Mouse (Mus musculus) natural killer cell, adult 2 months (primary cell): ENCODE measurements at regions not wholly inside any gene's neighbourhood (a gene's known extent, or its start where the extent isn't known, plus 50 kb on each side); places are given as distances from the start of the nearest gene placed in this dataset.

ENCODE experiments used
- DNase-seq, 2 experiments: peaks; one replicate each; pipeline ENCODE4 v3.0.0; 2022; ENCODE audit warnings: low spot score in 2 of 2

DNA sequence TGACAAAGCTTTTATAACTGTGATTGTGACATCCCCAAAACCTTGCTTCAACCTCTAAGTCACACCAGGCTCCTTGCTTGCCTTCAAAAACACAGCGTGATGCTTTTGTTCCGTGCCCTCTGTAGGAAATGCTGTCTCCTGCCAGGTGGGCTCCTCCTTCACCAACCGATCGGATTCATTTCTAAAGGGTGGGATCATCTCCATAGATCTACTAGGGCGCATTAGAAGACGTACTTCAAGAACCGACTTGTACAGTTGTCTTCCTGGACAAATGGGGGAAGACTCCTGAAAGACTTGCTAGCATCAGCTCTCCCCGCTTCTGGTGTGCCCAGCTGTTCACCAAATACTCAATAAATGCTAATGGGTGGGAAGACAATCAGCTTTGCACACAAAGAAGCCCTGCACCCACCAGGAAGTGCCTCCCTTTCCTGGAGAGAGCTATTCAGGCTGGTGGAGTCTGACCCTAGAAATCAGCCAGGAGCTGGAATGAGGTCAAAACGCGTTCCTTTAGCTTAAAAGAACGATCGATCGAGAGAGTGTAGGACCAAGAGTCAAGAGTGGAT, 53.0 kb downstream of the Hoxa1 start:
- no peak for DNase-seq

DNA sequence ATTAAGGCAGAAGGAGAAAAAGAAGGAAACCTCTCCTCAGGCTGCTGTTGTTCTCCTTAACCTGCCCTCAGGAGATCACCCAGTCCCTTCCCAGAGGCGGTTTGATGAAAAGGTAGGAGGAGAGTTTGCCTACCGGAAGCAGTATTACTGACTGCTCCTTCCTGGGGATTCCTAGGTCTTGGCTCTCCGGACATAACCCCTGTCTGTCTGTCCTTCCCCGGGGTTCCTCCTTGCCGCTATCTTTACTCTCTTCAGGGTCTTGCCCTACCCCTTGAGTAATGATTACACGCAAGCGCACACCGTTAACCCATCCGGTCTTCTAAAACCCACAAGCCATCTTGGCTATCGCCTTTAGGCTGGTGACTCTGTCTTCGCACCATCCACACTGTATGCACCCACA, 54.0 kb downstream of the Hoxa1 start:
- no peak for DNase-seq

DNA sequence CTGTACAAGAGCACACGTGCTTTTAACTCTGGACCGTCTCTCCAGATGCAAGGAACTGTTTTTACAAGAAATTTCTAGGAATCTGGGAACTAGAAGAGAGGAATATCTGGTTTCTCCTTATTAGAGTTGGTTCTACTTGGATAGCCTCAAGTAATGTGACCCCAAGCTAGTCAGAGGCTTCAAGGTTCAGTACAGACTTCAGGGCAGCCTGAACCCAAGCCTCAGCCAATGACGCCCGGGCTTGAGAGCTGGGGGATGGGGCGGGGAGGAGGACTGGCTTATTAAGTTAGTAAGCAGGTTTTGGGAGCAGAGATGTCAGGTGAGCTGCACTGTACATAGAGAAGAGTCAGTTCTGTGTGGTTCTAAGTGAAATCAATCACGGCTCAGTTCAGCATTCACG, 54.5 kb downstream of the Hoxa1 start:
- DNase-seq = no peak

DNA sequence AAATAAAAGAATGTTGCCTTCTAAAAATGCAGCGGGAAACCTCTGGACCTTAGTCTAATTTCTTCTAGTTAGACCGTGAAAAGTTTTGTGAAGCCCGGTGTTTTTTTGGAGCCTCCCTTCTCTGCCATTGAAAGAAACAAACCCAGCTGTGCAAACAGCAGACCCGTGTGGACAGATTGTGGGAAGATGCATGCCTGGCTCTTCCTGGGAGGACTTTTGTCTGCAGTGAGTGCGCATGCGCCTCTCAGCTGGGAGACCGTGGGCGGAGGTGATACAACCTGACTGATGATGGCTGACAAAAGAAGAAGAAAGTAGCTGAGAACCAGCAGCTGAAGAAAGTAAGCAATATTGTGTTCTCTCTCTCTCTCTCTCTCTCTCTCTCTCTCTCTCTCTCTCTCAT, 55.4 kb downstream of the Hoxa1 start:
- DNase-seq = no peak

DNA sequence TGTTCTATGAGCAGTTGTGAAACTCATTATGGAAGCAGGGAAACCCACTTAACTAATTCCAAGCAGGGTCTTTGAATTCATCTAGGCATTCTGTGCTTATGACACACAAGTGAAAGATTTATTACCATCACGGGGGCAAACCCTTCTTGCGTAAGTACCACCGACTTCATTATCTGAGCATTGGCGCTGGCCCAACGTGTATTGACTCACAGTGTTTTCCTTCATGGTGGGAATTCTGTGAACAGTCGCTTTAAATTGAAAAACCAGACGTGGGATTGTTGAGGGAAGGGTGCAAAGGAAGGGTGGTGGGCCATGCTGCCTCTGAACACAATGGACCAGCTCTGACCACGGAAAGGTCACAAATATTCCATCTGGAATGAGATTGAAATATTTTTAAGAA, 55.9 kb downstream of the Hoxa1 start:
- no peak for DNase-seq

DNA sequence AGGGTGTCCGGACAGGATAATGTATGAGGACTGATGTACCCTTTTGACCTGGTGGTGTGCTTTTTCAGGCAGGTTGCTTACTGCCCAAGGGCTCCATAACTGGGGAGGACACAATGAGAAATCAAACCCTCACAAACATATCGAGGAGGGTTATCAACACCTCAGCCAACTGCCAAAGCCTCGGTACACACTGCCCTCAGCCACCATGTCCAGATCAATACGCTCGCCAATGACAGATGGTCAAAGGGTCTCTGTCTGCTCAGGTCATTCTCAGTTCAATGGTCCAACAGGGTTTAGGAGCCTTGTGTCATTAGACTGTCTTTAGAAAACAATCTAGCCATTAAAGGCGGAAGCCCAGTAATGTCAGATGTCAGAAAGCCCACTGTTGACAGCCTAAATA, 56.9 kb downstream of the Hoxa1 start:
- no peak for DNase-seq

DNA sequence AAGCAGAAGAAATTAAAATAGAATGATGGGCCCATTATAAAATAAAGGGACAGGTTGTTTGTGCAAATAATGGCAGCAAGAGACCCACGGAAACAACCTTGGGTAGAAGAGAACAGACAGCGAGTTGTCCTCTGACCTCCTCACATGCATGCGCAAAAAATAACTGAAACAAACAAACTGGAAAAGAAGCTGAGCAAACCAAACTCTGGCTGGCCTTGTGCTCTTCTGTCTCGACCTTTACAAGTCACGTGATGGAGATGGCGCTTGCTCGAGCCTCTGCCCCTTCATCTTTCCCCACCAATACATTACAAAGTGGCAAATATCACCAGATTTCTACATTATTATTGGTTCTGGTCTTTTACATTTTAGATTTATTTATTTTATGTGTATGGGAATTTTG, 59.3 kb downstream of the Hoxa1 start:
- no peak for DNase-seq

DNA sequence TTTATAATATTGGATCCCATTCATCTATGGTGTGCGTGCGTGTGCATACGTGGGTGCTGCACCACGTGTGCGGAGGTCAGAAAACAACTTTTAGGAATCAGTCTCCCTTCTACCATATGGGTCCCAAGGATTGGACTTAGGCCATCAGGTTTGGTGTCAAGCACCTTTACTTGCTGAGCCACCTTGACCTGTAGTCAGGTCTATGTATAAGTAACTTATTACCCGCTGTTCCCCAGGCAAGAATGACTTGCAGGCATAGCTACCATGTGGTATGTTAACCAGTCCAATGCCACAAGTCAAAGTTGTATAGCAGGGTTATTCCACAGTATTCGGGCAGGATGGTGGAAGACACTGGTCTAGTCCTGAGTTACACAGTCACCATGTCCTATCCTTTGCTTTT, 62.5 kb downstream of the Hoxa1 start:
- DNase-seq = no peak

DNA sequence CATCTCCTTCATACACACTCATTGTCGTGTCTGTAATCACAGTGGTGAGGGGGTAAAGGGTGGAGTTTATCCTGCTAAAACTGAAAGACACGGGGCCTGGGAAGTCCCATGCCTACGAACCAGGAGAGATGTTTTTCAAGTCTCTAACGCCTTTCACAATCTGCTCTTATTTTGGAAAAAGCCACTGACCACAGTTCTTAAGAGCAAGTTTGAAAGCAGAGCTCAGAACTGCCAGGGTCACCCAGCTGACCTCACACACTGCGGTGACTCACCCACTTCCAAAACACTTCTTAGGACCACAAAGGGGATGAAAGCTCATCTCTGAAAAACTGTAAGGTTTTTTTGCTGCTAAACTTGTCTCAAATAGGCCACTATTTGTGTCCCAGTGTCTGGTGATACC, 66.7 kb downstream of the Hoxa1 start:
- DNase-seq = peak in 1 of 2 experiments; percentile 7

DNA sequence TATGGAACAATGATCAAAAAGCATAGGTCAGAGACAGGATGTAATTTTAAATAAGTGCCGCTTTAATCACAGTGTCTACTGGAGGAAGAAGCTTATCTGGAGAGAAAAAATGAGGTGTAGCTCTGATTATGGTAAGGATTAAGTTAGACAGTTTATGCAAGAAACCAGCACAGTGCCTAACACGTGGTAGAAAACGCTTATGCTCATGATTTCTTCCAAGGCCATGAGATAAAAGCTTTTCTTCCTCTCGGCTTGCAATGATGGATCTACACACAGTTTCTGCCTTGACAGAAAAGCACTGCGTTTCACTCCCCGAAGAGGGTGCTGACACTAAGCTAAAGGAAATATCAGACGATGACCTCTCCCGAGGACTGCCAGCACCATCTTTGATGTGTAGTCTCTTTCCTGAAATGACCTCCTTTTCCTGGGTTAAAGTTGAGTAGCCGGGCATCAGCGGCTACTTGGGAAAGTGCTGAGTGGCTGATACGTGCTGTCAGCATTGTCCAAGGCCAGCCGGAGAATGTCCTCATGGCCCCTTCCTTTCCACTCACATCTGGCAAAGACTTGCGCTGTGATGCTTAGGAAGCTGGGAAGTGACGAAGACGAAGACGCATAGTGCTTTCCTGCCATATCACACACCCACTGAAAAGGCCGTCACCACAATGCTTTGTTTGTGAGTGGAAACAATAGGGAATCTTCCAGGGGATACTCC, 72.0 kb downstream of the Hoxa1 start:
- no peak for DNase-seq

DNA sequence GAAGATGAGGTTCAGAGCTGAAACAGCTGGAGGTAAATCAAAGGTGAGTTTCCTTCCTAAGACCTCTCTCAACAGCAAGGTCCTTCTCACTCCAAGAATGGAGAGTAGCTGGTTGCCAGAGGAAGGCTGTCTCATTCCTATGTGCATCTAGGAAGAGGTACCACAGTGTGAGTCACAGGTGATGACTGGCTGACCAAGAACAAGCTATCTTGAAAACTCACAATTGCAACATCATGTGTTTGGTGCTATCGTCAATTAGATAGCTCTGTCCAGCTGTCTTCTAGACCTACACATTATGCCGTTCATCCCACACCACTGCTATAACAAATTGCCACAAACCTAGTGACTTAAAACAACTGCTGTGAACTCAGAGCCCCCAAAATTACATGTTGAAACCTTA, 72.3 kb upstream of the Skap2 start:
- no peak for DNase-seq

DNA sequence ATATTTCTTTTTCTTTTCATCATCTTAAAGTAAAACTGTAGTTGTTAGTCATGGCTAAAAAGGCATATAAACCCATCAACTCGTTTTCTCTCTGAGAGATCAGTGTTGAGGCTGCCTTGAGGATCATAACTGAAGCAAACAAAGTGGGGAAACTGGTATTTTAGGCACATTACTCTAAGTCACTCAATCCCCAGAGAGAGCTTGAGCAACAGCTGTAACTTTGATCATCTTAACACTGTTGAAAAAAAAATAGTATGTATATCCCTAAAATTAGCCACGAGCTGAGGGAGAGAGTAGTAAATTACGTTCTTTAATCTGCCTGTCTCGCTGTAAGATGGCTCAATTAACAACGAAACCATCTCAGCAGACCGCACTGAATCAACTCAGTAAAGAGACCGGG, 67.2 kb upstream of the Skap2 start:
- DNase-seq = no peak

DNA sequence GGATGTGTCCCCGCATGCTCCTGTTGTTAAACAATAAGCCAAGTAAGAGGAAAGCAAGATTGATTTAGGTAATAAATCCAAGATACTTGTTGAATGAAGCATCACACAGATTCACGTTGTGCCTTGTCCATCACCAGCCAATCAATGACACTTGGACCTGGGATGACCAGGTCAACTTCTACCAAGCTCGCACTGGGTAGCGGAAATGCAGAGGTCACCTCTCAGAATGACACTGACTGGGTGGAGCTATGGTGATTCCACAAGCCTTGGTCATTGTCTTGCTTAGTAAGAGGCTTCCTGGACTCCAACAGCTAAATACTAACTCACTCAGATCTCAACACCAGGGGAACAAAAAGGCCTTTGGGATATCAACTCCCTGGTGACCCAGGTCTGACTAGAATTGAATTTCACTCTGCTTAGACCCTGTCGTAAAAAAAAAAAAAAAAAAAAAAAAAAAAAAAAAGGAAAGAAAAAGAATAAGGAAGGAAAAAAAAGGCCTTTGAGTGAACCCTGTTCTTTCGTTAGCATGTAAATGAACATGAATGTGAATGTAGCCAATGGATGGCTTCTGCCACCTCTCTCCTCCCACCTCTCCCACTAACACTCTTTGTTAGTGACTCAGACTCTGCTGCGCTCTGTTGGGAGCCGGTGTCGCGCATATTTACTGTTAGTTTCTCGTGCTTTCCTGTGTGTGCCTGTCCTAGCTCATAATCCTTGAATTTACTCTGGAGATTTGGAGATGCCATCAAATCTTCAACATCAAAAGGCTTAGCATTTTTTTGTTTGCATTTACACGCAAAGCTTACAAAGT, 66.4 kb upstream of the Skap2 start:
- DNase-seq = no peak

DNA sequence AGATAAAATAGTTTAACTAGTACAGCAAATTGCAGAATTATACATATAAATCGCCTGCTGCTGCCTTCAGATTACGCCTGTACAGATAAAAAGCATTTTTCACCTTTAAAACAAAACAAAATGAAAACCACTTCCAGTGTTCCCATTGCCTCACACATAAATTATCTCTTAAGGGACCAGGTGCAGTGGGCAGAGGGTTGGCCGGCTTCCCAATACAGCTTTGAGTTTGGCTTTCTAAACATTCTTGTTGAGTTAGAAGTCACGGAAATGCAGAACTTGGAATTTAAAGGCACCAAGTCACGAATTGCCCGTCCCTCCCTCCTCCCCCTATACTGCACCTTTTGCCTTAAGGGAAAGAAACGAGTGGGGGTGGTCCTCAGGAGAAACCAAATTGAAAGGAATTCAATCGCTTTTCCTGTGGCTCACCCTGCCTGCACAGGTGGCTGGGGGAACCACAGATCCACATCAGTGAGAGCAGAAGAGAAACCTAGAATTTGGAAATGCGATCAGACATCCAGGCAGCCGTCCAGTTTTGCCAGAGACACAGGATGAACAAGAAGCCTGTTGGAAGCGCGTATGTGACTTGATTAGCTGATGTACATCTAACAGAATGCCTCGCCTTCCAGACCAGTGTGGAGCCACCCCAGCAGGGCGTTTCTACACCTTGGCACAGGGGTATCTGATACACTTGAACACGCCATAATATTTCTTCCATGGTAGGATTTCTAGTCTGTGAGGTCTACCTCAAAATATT, 64.0 kb upstream of the Skap2 start:
- no peak for DNase-seq

DNA sequence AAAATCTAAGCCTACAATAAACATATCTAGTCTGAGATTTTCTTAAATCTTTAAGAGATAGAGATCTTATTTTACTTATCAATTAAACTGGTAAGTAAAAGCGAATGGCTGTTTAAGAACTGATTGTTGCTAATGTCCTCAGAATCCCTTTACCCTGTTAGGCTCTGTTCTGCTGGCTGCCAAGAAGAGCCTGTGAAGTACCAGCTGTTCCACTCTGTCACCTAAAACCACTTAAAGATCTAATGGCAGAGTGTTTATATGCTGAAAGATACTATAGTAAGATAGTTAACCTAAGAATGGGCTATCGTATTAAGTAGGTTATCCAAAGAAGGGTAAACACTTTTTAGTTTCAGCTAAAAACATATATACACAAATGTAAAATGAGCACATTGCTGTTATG, 62.6 kb upstream of the Skap2 start:
- DNase-seq = no peak

DNA sequence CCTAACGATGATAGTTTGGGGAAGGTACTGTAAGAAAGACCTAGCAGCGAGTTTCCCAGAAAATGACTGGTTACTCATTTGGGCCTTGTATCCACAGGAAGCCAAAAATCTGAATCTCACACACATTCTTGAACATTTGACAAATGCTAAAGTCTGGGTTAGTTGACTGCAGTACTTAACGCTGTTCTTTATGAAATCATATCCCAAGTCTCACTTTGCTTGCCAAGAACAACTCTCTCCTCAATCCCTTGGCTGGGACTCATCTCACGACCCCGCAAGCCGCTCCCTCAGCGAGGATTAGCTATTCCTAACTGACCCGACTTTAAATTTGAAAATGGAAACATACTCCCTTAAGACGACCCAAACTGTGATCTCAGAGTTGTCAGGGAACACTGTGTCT, 54.8 kb upstream of the Skap2 start:
- DNase-seq = no peak

DNA sequence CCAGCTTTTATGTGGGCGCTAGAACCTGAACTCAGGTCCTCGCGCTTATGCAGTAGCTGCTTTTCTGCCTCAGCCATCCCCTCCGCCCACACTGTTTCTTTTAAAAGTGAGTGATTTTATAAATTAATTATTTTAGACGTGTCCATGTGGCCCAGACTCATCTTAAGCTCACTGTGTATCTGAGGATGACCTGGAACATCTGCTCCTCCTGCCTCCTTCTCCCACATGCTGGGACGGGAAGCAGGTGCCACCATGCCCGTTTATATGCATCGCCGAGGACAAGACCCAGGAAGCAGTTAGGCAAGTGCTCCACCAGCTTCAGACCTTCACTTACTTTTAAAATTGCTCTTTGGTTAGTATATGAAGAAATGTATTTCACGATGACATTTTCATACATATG, 53.3 kb upstream of the Skap2 start:
- DNase-seq = no peak

DNA sequence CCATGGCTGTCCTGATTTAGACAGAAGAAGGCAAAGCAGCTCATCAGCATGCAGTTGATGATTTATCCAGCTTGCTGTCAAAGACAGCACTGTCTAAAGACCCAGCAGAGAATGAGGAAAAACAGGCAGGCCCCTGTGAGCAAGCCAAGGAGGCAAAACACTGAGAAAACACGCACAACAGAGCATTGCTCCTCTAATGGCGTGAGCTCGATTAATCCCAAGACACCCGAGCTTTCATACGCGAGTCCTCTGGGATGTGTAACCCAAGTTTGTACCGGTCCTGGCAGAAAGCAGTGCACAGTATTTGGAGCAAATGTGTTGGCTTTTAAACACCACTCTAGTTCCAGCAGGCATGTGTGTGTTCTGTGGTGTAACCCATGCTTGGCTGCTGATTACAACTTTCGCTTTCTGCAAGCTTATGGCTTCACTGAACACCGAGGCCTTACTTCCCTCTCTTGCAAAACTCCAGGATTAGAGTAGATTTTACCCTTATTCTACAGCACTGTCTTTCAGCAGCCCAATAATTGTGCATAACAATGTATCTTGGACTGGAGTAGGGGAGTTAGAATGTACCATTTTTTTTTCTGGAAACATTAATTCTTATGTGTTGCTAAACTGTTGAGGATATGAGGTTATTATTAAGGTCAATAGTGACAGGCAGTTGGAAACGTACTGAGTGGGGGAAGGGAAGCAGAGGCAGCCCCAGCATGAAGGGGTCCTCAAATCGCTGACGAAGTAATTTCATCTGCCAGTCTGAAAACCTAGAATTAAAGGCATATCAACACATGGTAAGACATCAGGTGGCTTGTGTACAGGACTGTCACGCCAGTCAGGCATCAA, 52.0 kb upstream of the Skap2 start:
- no peak for DNase-seq
